8 mouse cellular contexts compared by ENCODE assay signal in the genomic region with DNA sequence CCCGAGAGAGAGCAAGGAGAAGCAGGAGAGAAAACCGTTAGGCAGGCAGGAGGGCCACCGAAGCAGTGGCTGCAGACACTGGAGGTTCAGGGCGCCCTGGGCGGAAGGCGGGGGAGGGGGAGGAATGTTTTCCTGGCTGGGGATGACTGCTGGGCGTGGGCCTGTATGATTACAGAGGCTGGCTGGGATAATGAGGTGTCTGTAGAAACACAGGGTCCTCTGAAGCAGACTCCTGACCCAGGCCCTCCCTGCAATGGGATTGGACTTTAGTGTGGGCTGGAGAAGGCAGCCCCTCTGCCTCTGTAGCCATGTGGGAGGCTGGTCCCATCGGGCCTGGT.
DNase-seq lines count a peak whose midpoint lies in the region; ATAC-seq lines count a peak whose summit lies in the region.

No protein-coding gene starts in this region.

- H3K36me3 ChIP-seq in neural tube, embryonic 13.5 days: no peaks in the 10 kb centered on the region
- no peaks in the 10 kb centered on the region for H3K36me3 ChIP-seq in kidney, embryonic 15.5 days

- no peak for ATAC-seq in neural tube, embryonic 13.5 days (ENCODE audit: low read depth)
- ATAC-seq in kidney, embryonic 15.5 days (replicated peaks; ENCODE audit: low FRiP score): peak; percentile 34; the same call in 1 of the 2 replicates
- no peak for ATAC-seq in CD4-positive, CD25-positive, alpha-beta regulatory T cell, adult 4 months

- peaks cover 65% of the 10 kb centered on the region for H3K4me1 ChIP-seq in neural tube, embryonic 13.5 days (replicated peaks)
- peaks cover 58% of the 10 kb centered on the region for H3K4me1 ChIP-seq in kidney, embryonic 15.5 days

- no peak overlapping the region for H3K4me2 ChIP-seq in neural tube, embryonic 13.5 days
- H3K4me2 ChIP-seq in kidney, embryonic 15.5 days: peak overlapping the region; percentile 37

- H3K4me3 ChIP-seq in neural tube, embryonic 13.5 days: no peak overlapping the region
- H3K4me3 ChIP-seq in kidney, embryonic 15.5 days (replicated peaks): peak overlapping the region; percentile 21; the same call in 1 of the 2 replicates

- H3K27me3 ChIP-seq in neural tube, embryonic 13.5 days: 0 out of 2 replicates have a peak, but pooled peaks cover 4% of the 10 kb centered on the region
- no peaks in the 10 kb centered on the region for H3K27me3 ChIP-seq in kidney, embryonic 15.5 days

- peak overlapping the region; percentile 7; the same call in 1 of the 2 replicates for H3K27ac ChIP-seq in neural tube, embryonic 13.5 days (replicated peaks)
- H3K27ac ChIP-seq in kidney, embryonic 15.5 days: peak overlapping the region; percentile 80

- 0 out of 2 replicates have a peak overlapping the region, but pooled peaks have one; percentile 31 for H3K9ac ChIP-seq in neural tube, embryonic 13.5 days
- 0 out of 2 replicates have a peak overlapping the region, but pooled peaks have one; percentile 8 for H3K9ac ChIP-seq in kidney, embryonic 15.5 days

- intact Hi-C loops in gastrocnemius, postnatal 14 days (cut with DNase I; ENCODE audit: low total_unique reads): no loop called here

- no peaks in the 10 kb centered on the region for H3K9me3 ChIP-seq in neural tube, embryonic 13.5 days
- no peaks in the 10 kb centered on the region for H3K9me3 ChIP-seq in kidney, embryonic 15.5 days (replicated peaks)

- 25% methylated on average over 8 of the region's 8 CpGs for WGBS in neural tube, embryonic 13.5 days
- WGBS in kidney, embryonic 15.5 days: 10% methylated on average over 8 of the region's 8 CpGs

- no peak for DNase-seq in neural tube, embryonic 10.5 days (ENCODE audit: extremely low spot score, low spot score)
- peak; percentile 79 for DNase-seq in gastrocnemius, postnatal 14 days
- DNase-seq in lung, postnatal 10 days: peak; percentile 95
- DNase-seq in layer of hippocampus, adult 11-12 months (ENCODE audit: low spot score): no peak
- no peak for DNase-seq in cerebellum, postnatal 10 days

Comparison
In these comparisons a context has a peak if more than half of its experiments do, and no peak if none do; other contexts are left out.
1. DNase-seq: peak in gastrocnemius, postnatal 14 days (single experiment) and lung, postnatal 10 days (single experiment); none in neural tube, embryonic 10.5 days (single experiment), layer of hippocampus, adult 11-12 months (single experiment) and cerebellum, postnatal 10 days (0 of 2).